Mouse (Mus musculus) cerebellum, adult 2 months (tissue): ENCODE results near the gene Ednra.

Source experiments
- CTCF ChIP-seq: fragments of 200-500 bp; IDR thresholded peaks from 2 replicates; pipeline ENCODE4 v1.5.1; 2011; ENCODE audit warnings: low read depth, mild to moderate bottlenecking, control low read depth, low read length, moderate library complexity, borderline replicate concordance; ENCODE audit not compliant: insufficient read depth
- POLR2A ChIP-seq: fragments of 200-500 bp; IDR thresholded peaks from 2 replicates; pipeline ENCODE4 v1.6.1; 2011; ENCODE audit warnings: low read length, control low read depth, borderline replicate concordance; ENCODE audit not compliant: insufficient read depth

- no peak for TF ChIP-seq CTCF
- no peak for TF ChIP-seq POLR2A
Measured at GRCm38 (mm10) chr8:77698028-77698427, 26.2 kb downstream of the Ednra start.
